Mouse (Mus musculus) left cerebral cortex, postnatal 25 days (tissue): ENCODE data around the gene Abr. TPM values are rescaled to one million over a fixed set of nuclear protein-coding genes. Genes with fewer than 3 reads are reported as not detected.

Source experiments
- DNase-seq, 2 experiments: peaks; one replicate each; pipeline ENCODE4 v3.0.0; 2022; ENCODE audit warnings: low spot score in 2 of 2, mixed read lengths in 1 of 2
- intact Hi-C: fragments of 180-260 bp; cut with DNase I; formaldehyde crosslinking; loops from one replicate; pipeline ENCODE4 v1.15.1; 2025
- total RNA-seq, 2 experiments: library from RNA; stranded (reverse); gene quantifications; 2 replicates each; pipeline ENCODE4 v1.2.3; 2021

Gene Abr
- total RNA-seq, 2 experiments from 2014 or later = 458 to 459 TPM

- no peak for DNase-seq
- intact Hi-C loops = no loop called here
Observed at GRCm38 (mm10) chr11:76401398-76401797, 220.7 kb downstream of the Abr start.

- intact Hi-C loops = loop anchor here (1.0 to 5.0 kb wide), 2 partner anchors 127 to 146 kb away; no protein-coding TSS in a partner anchor
- DNase-seq = peak in 1 of 2 experiments; percentile 68
Observed at GRCm38 (mm10) chr11:76399587-76400330, 222.4 kb downstream of the Abr start.

- DNase-seq = peak; percentile 78 to 80
- intact Hi-C loops = loop anchor here (1.0 to 5.0 kb wide), 2 partner anchors 127 to 146 kb away; no protein-coding TSS in a partner anchor
Observed at GRCm38 (mm10) chr11:76398798-76399586, 223.1 kb downstream of the Abr start, which contains the start of gene Nxn. Nxn (minus strand) TSS chr11:76399140.

DNA sequence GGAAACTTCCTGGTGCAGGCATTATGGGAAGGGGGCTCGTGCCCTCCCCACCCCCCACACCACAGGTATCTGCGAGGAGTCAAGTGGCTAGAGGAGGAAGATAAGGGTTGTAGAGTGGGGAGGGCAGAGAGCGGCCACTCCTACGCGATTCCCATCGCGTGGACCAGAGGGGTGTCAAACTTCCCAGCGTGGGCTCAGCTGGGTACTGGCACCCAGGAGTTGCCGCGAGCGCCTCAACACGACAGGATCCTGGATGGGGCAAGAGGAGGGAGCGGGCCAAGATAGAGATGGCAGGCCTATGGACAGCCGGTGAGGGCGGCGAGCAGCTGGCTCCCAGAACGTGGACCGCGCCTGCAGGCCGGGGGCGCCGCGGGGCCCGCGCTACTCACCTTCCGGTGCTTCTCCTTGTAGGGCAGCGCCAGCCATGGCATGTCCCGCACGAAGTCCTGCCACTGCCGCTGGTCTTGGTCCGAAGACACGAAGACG lies 223.8 kb downstream of the Abr start:
- intact Hi-C loops = loop anchor here (5.0 kb wide), 1 partner anchor 126 kb away; no protein-coding TSS in a partner anchor
- no peak for DNase-seq

GRCm38 (mm10) chr11:76397650-76398311 lies 224.3 kb downstream of the Abr start:
- no peak for DNase-seq
- intact Hi-C loops = loop anchor here (5.0 kb wide), 1 partner anchor 125 kb away; no protein-coding TSS in a partner anchor

GRCm38 (mm10) chr11:76392996-76393395 lies 229.1 kb downstream of the Abr start:
- intact Hi-C loops = no loop called here
- no peak for DNase-seq

GRCm38 (mm10) chr11:76392532-76392931 lies 229.6 kb downstream of the Abr start:
- intact Hi-C loops = no loop called here
- no peak for DNase-seq

DNA sequence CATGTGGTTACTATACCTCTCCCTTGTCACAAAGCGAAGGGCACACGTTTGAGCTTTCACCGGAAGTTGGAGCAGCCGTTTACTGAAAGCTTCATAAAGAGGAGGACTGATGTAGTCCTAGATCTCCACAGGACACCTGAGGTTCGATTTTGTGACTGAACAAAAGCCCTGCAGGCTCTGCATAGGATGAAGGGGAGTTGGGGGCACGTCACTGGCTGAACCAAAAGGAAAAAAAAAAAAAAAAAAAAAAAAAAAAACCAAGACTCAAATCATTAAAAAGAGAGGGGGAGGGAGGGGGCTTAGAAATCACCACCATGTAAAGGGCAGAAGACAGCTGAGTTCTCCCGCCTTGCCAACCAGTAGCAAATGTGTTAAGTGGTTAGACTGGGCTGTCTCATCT lies 233.4 kb downstream of the Abr start:
- intact Hi-C loops = no loop called here
- no peak for DNase-seq

DNA sequence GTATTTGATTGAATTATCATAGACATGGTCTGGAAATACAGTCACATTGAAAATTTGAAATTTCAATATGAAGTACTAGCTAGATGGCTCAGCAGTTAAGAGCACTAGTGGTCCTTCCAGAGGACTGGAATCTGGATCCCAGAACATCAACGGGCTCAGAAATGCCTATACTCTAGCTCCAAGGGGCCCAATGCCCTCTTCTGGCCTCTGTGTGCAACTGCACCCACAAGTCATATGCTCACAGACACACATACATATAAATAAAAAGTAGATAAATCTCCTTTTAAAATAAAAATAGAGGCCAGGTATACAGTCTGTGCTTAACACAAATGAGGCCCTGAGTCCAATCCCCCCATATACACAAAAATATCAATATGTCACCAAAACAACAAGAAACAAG lies 235.0 kb downstream of the Abr start:
- DNase-seq = no peak
- intact Hi-C loops = no loop called here

DNA sequence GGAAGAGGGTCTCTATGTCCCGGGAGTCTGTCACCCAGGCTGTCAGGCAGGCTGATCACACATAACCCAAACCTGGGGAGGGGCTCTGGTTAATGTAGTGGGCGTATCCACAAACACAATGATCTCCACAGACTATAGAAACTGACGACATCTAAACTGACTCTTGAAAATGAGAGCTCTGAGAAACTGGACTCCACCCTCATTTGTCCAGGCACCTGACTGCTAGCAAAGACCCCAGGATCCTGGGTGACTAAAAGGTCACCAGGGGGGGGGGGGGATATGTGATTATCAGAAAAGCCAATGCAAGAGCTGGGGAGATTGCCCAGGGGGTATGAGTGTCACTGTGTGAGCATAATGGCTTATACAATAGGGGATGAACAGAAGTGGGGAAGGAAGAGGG lies 236.4 kb downstream of the Abr start:
- intact Hi-C loops = no loop called here

DNA sequence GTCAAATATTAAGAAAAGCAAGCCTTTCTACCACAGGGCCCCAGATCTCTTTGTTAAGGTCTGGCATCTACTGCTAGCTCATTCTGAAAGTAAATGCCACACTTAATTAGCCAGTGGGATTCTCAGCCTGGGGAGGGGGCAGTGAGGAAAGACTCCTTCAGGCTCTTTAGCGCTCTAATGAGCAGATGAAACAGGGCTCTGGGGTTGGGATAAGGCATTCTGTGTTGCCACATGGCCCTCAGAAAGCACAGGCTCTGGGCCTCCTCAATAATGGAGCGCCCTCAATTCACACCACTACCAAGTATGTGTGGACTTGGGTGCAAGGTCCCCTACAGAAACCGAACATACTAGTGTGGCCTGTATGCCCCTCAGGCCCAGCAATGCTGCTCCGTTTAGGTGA lies 237.1 kb downstream of the Abr start:
- DNase-seq = no peak
- intact Hi-C loops = no loop called here

More for the DNA sequence above, 236.4 kb downstream of the Abr start:
- no peak for DNase-seq

DNA sequence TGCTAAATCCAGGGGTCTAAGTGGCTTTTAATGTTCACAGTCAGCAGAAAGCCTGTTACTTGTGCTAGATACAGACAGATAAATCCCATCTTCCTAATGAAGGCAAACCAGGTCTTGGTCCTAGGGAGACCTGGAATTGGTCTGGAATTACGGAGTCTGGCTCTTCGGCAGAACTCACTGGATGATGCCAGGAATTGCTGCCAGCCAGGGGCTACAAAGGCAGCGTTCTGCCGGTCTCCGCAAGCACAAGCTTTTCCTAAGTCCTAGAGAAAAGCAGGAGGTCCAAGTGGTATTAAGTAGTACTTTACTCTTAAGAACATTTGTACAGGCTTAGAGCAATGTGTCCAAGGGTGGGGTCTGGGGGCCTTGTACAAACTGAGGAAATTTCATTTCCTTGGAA lies 237.8 kb downstream of the Abr start:
- intact Hi-C loops = no loop called here
- DNase-seq = no peak

DNA sequence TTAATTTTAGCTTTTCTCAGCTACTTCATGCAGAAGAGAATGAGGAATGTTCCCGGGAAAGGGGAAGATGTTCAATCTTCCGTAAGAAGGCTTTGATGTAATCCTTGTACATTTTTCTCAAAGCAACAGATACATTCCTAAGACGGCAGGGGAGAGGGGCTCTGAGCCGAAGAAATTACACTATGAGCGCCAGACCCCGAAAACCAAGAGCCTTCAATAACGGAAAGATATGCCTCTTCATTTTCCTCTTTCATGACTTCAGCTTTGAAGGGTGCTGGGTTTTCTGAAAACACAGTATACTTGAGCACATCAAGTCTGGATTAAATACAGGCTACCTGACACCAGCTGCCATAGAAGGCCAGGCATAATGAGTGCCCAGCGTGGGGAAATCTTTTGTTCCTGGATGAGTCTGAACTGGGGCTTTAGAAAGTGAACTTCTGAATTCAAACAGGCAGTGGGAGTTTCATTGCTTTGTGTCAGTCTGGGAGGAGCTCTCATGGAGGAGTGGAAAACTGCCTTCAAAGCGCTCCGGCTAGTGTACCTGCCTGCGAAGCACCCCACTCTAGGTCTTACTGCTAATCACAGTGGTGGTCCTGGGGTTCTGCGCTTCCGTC lies 239.3 kb downstream of the Abr start:
- intact Hi-C loops = no loop called here
- no peak for DNase-seq

DNA sequence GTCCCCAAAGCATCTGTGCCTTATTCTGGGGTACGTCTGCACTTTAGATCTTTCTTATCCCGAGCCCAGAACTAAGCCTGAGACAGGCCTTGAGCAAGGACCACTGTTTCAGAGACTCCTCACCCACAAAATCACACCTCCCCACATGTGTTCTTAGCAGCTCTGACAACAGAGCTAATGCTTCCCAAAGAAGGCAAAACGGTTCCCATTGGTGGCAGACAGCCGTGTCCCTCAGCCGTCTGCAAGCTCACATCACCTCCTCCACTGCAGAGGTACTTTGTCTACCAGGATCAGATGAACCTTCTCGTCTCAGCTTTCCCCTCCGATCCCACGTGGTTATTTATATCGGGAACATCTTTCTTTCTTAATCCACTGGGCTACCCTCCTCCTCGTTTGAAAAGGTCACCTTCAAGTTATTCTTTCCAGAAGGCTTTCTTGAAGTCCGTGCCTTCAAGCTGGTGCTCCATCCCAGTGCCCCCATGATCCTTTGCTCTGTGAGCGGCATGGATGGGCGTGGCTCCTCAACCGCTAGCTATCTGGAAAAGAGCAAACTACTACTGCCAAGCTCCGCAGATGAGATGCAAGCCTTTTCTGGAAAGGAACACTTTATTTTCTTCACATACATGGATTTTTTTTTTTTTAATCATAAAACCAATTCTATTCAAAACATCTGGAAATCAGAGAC lies 240.8 kb downstream of the Abr start:
- intact Hi-C loops = no loop called here
- DNase-seq = no peak

DNA sequence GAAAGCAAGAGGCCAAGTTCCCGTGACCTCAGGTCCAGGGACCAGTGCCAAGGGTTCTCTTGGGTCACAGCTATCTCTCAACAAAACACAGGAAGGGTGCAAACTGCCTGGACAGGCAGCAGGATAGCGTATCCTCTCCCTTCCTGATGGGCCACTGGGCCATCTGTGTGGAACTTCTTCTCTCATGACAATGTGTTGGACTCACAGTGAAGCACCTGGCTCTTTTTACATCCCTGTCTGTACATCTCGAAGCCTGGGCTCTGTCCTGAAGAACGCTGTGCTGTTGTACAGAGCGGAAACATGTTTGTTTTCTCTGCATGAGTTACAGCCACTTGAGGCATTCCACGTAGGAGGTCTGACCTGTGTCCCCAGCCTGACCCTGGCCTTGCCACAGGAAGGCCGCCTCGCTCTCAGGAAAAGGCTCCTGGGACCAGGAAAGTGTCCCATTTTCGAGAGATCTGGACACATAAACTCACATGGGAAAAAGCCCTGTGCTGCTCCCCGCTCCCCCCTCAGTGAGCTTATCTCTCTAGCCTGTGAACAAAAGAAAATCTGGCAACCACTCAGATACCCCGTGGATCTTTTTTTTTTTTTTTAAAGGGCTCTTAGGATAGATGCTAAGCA lies 242.1 kb downstream of the Abr start:
- intact Hi-C loops = no loop called here
- no peak for DNase-seq

GRCm38 (mm10) chr11:76376425-76376824 lies 245.7 kb downstream of the Abr start:
- intact Hi-C loops = no loop called here
- DNase-seq = no peak

GRCm38 (mm10) chr11:76374491-76375185 lies 247.5 kb downstream of the Abr start:
- DNase-seq = peak in 1 of 2 experiments; percentile 50
- intact Hi-C loops = no loop called here

- DNase-seq = no peak
- intact Hi-C loops = no loop called here
Observed at GRCm38 (mm10) chr11:76372534-76372933, 249.6 kb downstream of the Abr start.
